Mouse (Mus musculus): ENCODE data around the gene Gatm.

Gene Gatm

GRCm38 (mm10) chr2:122611654-122611973 lies 511 bp upstream of the Gatm start:
- DNase-seq (ENCODE audit: low spot score in 2 of 2): no peak

- DNase-seq (ENCODE audit: low spot score in 2 of 2): no peak
Observed at GRCm38 (mm10) chr2:122608820-122609219, 2.3 kb downstream of the Gatm start.

DNA sequence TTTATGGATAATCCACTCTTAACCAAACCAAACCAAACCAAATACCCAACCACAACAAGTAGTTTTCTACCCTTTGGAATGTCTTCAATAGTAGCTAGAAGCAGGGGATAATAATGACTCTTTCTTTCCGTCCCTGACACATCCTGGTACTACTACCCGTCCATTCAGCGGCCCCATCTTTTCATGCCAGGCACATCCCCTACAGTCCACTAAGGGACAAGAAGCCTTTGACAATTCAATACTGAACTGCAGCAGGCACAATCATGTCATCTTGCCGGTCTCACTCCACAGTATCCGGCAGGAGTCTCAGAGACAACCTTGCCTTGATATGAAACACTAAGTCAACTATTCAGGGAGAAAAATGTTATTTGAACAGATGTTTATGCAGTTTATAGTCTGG lies 5.3 kb downstream of the Gatm start:
- DNase-seq (ENCODE audit: low spot score in 2 of 2): peak in 1 of 2 experiments; percentile 23

DNA sequence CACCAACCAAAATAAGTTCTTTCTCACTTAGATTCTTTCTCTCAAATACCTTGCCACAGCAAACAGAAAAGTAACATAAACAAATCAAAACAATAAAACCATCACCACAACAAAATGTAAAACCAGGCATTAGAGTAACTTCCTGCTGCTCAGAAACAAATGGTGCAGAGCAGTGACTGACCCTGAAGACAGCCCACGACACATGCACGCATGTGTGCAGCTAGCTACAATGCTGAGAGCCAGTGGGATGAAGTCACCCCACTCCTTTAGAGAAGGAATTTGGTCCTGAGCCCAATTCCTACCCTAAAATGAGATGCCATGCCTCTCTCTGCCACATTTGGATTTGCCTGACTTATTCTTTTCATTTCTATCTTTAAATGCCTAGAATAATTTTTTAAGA lies 9.7 kb downstream of the Gatm start:
- no peak for DNase-seq (ENCODE audit: low spot score in 2 of 2)

GRCm38 (mm10) chr2:122599736-122600135 lies 11.4 kb downstream of the Gatm start:
- DNase-seq (ENCODE audit: low spot score in 2 of 2): no peak

- DNase-seq (ENCODE audit: low spot score in 2 of 2): no peak
Observed at GRCm38 (mm10) chr2:122595461-122595860, 15.6 kb downstream of the Gatm start.

- DNase-seq (ENCODE audit: low spot score in 2 of 2): no peak
Observed at GRCm38 (mm10) chr2:122591213-122591612, 19.9 kb downstream of the Gatm start.

DNA sequence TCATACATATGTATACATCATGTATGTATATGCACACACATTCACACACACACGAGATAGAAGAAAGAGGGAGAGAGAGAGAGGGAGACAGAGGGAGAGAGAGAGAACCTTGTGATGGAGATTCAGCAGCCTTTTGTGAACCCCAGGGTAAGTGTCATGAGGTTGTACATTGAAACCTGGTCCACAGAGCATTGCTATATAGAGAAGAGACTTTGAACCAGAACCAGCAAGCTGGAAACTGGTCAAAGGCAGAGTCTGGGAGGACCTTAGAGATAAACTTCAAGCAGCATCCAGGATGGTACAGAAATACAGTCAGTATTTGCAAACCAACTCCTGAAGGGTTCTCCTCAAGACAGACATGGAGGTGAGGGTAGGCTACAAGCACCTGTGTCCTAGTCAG lies 20.8 kb downstream of the Gatm start:
- no peak for DNase-seq (ENCODE audit: low spot score in 2 of 2)

DNA sequence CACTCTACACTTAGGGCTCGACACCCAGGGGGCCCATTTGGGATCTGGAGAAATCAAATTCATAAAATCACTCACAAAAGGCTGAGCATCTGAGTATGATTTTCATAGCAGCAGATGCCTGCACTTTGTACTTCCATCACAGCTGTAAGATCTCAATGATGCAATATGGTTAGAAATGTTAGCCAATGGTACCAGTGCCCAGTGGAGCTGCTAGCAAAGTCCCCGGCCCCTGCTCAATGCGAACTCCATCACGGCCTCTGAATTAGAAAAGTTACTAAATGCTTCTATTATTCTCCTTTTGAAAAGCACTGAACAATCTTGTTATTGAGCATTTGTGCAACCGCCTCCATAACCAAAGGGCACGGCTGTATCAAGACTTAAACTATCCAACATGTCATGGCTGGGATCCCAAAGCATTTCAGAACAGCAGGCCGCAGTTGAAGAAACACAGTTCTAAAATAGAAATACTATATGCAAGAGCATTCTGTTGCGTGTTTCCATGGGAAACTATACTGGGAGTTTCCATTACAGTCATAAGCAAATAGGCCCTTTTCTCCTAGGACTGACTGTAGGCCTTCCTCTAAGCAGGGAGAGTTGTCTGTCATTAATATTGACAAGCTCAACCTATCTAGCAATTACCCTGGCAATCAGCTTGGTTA lies 23.1 kb downstream of the Gatm start:
- no peak for DNase-seq (ENCODE audit: low spot score in 2 of 2)

GRCm38 (mm10) chr2:122586258-122586657 lies 24.8 kb downstream of the Gatm start:
- no peak for DNase-seq (ENCODE audit: low spot score in 2 of 2)

DNA sequence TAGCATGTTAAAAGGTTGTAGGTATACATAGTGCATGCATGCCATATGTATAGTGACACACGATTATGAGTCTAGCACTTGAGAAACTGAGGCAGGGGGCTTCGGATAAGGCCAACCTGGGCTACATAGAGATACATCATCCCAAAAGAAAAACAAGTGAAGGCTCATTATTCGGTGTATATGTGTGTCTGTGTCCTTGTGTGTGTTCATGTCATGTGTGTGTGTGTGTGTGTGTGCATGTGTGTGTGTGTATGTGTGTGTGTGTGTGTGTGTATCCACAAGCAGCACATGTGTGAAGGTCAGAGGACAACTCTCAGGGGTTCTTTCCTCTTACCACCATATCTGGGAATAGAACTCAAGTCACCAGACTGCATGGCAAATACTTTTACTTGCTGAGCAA lies 28.8 kb downstream of the Gatm start:
- DNase-seq (ENCODE audit: low spot score in 2 of 2): no peak

- no peak for DNase-seq (ENCODE audit: low spot score in 2 of 2)
Observed at GRCm38 (mm10) chr2:122581361-122582017, 29.6 kb downstream of the Gatm start.

GRCm38 (mm10) chr2:122580426-122580825 lies 30.7 kb downstream of the Gatm start:
- DNase-seq (ENCODE audit: low spot score in 2 of 2): no peak

DNA sequence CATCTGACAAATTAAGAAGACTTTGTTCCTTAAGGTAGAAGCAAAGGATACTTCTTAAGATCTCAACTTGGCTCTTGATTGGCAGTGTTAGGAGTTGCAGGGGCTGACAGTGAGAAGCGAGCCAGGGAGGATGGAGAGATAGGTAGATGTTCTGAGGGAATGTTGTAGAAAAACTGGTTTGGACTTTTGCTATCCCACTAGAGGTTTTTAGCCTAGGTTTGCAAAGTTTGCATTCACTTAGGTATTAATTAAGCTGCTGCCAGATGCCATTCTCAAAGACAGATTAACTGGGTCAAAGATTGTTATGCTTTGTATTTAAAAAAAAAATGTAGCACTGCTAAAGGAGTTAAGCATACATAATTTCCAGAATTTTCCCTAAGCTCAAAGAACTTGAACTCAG lies 33.8 kb downstream of the Gatm start:
- DNase-seq (ENCODE audit: low spot score in 2 of 2): no peak

- DNase-seq (ENCODE audit: low spot score in 2 of 2): no peak
Observed at GRCm38 (mm10) chr2:122576295-122576694, 34.8 kb downstream of the Gatm start.

DNA sequence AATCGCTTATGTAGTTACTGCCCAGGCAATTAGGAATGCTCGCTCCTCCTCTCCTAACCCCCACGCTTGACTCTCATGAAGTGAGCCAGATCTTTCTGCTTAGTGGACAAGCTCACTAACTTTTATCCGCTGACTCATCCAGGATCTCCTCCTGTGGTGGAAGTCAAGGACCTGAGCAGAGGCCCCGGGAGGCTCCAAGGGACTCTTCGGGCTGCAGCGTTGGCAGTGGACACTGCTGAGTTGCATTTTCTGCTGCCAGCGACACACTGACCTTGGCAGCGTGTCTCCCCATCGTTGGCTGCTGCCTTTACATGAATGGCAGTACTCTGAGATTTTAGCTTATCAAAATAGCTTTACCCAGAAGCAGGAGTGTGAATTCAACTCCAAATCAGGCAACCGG lies 35.6 kb downstream of the Gatm start:
- DNase-seq (ENCODE audit: low spot score in 2 of 2): no peak

GRCm38 (mm10) chr2:122572438-122572837 lies 38.7 kb downstream of the Gatm start:
- DNase-seq (ENCODE audit: low spot score in 2 of 2): no peak

- no peak for DNase-seq (ENCODE audit: low spot score in 2 of 2)
Observed at GRCm38 (mm10) chr2:122571326-122571725, 39.8 kb downstream of the Gatm start.

GRCm38 (mm10) chr2:122570430-122570829 lies 40.7 kb downstream of the Gatm start:
- no peak for DNase-seq (ENCODE audit: low spot score in 2 of 2)

GRCm38 (mm10) chr2:122569439-122569838 lies 41.7 kb downstream of the Gatm start:
- peak in 1 of 2 experiments; percentile 31 for DNase-seq (ENCODE audit: low spot score in 2 of 2)

- no peak for DNase-seq (ENCODE audit: low spot score in 2 of 2)
Observed at GRCm38 (mm10) chr2:122562251-122562650, 48.9 kb downstream of the Gatm start.

- no peak for DNase-seq (ENCODE audit: low spot score in 2 of 2)
Observed at GRCm38 (mm10) chr2:122561221-122561620, 49.9 kb downstream of the Gatm start.

DNA sequence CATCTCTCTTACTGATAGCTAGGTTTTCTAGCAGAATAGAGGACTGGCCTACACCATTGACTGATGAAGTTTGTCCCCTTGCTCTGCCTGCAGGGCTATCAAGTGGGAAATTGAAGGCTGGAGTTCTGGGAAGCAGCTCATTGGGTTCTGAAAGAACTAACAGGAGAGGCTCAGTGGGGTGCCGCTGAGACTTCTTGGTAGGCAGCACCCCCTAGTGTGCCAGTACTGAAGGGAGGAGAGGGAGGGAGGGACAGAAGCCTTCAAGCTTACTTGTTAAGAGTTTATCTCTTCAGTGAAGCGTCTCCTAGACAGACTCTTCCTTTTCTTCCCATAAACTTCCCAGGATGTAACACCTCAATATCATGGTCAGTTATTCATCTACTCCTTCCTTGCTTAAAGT lies 52.8 kb downstream of the Gatm start:
- DNase-seq (ENCODE audit: low spot score in 2 of 2): peak in 1 of 2 experiments; percentile 36

Measured in frontal cortex, postnatal 14 days (tissue).